Mouse (Mus musculus) embryo, embryonic 11 days (tissue): ENCODE measurements around the gene Cmip.
"Not testable (repeated sequence)": the region's sequence is repeated elsewhere in the genome, so short reads cannot be mapped to it uniquely, and the experiment has no call there.

Experiments used
- DNase-seq: peaks from one replicate; pipeline ENCODE4 v3.0.0-alpha.2; 2015

Gene Cmip

DNA sequence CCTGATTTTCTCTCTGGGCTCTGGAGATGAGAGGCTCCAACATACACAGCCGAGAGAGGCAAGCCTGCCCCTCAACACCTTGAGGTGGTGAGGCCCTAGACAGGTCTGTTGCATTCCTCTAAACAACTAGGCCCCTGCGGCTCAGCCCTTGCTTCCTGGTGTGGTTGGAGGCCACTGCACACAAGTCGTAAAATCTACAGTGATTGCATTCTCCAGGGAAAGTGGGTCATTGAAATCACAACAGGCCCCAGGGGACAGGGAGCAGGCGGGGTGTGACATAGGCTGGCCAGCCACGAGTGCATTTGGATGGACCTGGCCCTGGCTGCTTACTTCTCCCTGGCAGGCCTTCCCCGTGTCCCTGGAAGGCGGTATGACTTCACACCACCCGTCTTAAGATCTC is 131.5 kb downstream of the Cmip start:
- no peak for DNase-seq

GRCm38 (mm10) chr8:117393853-117394252 is 137.0 kb downstream of the Cmip start:
- no peak for DNase-seq

DNA sequence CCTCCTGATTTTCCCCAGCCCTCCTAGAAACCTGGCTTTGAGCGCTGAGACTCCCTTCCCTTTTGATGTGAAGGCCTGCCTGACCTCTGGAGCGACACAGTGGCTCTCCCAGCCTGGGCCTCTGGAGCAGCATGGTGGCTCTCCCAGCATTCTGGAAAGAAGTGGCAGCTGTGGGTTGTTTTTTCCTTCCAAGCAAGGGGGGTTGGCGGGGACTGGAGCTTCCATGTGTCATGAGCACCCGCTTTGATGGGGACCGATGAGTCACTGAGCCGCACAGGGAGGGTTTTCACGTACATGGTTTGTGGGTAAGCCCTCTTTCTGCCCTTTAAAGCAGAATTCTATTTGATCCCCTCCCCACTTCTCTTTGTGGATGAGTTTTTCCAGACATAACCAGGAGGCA is 138.2 kb downstream of the Cmip start:
- no peak for DNase-seq

- no peak for DNase-seq
Observed at GRCm38 (mm10) chr8:117396884-117397283, 140.0 kb downstream of the Cmip start.

DNA sequence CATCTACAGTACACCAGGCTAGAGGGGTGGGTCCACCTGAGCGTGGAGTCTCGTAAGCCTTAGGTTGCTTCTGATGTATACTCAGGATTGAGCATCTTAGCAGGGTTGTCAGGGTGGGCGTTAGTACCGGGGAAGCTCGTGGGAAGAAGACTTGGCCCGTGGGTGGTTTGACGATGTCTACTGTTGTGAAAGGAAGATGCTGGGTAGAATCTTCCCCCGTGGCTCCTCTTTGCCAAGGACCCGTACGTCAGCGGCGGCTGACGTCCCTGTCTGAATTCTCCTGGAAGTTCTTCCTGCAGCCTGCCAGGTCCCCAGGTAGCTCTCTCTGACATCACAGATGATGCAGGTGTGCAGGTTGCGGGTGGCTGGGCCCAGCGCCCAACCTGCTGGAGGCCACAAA is 140.9 kb downstream of the Cmip start:
- no peak for DNase-seq

DNA sequence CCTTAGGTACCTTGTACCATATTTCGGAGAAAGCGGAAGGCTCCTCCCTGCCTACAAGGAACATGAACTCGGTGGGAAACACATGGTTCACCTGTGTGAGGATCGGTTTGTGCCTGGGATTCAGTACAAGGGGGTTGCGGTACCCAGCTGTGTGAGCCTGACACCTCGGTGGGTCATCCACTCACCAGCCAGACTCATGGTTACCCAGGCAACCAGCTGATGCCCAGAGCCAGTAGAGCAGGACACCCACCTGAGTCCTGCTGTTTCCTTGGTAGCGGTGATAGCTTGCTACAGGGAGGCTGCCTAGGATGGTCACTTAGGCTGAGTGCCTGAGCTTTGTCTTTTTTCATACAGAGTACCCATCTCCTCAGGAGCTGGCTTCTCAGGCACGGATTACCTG is 142.4 kb downstream of the Cmip start:
- no peak for DNase-seq

DNA sequence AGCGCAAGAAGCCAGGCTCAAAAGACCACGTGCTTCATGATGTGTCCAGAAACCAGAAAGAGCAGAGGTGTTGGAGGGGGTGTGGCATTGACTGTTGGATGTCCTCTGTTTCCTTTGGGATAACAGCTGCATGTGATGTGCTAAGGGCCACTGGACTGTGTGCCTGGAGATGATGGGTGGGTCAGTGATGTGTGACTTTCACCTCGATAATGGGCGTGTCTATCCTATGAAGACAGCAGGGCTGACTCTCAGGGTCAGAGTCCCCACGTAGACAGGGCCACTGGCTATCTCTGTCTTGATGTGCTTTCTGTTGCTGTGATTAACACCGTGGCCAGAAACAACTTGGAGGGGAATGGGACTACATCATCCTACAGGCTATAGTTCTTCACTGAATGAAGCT is 144.0 kb downstream of the Cmip start:
- no peak for DNase-seq

DNA sequence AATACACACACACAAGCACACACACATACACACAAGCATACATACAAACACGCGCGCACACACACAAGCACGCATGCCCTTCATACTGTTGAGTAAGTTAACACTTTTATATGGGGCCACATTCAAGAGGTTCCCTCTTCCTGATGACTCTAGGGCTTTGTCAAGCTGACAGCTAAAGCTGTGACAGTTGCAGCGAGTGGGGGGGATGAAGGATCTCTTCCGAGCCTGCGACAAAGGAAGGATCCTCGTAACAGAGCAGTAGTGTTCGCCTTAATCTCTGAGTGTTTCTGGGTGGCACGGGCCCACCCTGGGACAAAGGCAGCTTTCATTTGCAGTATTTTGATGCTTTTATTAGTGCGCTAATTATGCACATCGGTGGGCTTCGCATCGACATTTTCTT is 145.0 kb downstream of the Cmip start:
- no peak for DNase-seq

GRCm38 (mm10) chr8:117402911-117403704 is 146.2 kb downstream of the Cmip start:
- no peak for DNase-seq

DNA sequence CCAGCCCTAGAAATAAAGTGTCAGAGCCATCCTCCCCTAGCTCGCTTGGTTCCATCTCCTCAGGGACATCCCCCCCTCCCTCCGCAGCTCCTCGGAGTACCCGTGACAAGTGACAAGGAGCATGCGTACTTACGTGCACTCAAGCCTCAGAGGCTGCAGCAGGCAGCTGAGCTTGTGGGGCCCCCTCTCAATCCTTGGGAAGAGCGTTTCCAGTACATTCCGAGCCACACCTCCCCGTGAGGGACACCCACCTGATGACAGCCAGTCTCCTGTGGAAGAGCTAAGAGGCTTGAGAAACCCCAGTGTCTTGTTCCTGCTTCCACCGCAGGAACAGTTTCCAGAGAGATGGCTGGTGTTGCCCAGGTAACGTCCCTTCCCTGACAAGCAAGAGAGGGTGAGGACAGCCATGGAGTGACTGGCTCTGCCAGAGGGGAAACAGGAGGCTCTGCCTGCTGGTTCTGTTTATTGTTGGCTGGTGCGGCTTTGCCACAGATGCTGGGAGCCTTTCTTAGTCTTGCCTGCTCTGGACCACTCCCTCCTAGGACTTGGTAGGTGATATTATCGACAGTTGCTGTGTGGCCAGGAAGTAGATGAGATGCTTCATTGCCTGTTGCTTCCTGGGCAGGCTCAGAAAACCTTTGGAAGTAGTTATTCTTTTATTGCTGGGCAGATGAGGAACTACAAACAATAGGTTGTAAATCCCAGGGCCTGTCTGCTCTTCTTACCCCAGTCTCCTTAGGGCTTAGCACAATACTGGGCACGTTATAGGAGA is 147.0 kb downstream of the Cmip start:
- DNase-seq, result peak; percentile 30

DNA sequence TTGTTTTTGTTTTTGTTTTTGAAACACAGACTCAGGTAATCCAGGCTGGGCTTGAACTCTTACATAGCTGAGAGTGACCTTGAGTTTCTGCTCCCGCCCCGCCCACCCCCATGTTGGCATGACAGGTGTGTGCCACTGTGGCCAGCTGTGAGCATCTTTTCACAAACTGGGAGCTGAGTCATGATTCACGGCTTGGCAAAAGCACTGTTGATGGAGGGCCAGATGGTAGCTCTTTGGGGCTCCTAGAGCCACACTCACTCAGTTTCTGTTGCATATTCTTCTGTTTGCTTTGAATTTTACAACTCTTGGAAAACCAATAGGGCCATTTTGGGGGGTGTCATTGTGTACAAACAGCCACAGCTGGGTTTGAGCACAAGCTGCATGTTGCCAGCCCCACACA is 149.2 kb downstream of the Cmip start:
- DNase-seq, result no peak

- DNase-seq, result no peak
Observed at GRCm38 (mm10) chr8:117408634-117409033, 151.8 kb downstream of the Cmip start.

- DNase-seq, result no peak
Observed at GRCm38 (mm10) chr8:117409056-117409455, 152.2 kb downstream of the Cmip start.

- no peak for DNase-seq
Observed at GRCm38 (mm10) chr8:117410391-117410790, 153.5 kb downstream of the Cmip start.

DNA sequence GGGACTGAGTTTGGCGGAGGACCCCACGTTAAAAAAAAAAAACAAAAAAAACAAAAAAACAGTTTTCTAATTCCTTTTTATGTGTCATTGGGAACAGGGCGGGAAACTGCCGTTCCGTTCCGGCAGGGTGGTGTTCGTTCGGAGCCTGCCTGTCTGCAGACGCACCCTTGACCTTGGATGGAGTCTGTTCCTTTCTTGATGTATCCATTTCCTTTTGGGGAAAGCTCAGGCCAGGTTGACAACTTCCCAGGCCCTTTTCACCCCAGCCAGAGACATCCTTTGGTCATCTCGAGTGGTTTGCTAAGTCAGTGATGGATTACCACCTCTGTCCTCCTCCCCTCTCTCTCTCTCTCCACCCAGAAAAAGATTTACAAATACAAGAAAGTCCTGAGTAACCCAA is 154.0 kb downstream of the Cmip start:
- no peak for DNase-seq

GRCm38 (mm10) chr8:117412232-117412631 is 155.4 kb downstream of the Cmip start:
- DNase-seq, result no peak

DNA sequence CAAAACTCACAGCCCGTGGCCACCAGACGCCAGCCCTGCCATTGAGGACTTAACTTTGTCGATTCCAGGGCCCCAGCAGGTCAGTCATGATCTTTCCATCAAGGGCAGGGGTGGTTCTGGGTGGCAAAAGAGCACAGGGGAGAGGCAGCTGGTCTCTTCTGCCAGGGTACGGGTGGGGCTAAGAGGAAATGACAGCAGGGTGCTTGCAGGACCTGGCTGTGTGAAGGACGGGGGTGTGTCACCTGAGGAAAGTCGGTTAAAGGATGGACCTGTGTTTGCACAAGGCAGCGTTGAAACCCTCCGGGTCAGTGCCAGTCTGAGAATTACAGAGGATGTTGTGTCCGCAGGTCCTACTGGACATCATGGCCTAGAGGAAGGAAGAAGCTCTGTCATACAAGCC is 161.0 kb downstream of the Cmip start:
- DNase-seq, result no peak

DNA sequence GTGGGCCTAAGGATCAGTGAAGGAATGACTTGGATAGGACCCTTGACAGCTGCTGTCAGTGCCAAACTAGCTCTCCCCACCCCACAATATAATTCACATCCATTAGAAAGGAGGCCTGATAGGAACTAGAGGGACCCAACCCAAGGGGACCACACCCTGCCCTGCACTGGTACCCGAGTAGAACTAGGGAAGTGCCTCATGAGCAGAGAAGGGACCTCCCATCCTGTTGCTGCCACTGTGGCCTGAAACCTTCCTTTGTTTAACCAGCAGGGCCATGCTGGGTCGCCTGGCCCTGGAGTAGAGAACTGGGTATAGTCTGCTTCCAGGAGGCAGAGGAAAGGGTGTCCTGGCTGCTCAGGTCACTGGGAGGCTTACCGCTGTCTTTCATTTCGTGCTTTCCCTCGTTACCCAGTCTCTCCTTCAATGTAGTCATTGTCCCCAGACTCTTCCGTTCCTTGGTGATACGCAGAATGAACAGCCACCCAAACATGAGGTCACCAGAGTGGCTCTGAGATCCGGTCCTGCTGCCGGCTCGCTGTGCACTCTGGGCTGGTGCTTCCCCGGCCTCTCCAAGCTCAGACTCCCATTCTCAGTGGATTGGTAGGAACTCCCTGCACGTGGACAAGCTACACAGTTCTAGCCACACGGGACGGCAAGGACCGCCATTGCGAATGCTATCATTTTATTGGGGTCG is 164.1 kb downstream of the Cmip start:
- no peak for DNase-seq

GRCm38 (mm10) chr8:117421838-117422237 is 165.0 kb downstream of the Cmip start:
- DNase-seq, result no peak

DNA sequence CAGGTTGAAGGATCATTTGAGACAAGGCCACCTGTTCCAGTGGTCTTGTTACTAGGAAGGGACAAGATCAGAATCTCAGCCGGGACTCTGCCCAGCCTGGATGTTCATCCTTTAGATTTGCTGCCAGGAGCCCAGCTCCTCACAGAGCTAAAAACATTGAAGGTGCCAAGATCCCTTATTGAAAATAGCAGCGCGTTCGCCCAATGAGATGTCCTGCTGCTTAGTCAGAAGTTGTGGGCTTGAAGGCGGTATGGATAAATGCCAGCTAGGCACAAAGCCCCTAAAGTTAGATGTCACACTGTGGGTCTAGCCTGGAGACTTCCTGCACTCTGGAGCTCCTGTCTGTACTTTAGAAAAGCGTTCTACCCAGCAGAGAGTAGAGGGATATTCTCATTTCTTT is 165.5 kb downstream of the Cmip start:
- DNase-seq, result no peak

GRCm38 (mm10) chr8:117423029-117423428 is 166.2 kb downstream of the Cmip start:
- DNase-seq, result no peak

DNA sequence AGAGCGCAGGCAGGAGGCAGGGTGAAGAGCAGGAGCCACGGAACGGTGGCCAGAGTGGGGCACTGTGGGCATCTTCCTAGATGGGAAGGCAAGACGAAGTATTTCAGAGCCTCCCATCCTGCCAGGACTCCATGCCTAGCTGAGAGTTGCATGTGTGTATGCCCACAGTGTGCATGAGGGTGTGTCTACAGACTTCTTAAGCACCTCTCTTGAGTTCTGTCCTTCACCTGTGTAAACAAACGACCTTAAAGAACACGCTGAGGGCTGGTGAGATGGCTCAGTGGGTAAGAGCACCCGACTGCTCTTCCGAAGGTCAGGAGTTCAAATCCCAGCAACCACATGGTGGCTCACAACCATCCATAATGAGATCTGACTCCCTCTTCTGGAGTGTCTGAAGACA is 171.0 kb downstream of the Cmip start:
- not testable (repeated sequence) for DNase-seq

- DNase-seq, result no peak
Observed at GRCm38 (mm10) chr8:117428524-117429162, 171.8 kb downstream of the Cmip start.
